Mouse (Mus musculus): ENCODE data around the gene Tnnt3. TPM values are rescaled to one million over a fixed set of nuclear protein-coding genes. Genes with fewer than 3 reads are reported as not detected.

Gene Tnnt3
- polyA plus RNA-seq, 1 experiment: 48.3 TPM

DNA sequence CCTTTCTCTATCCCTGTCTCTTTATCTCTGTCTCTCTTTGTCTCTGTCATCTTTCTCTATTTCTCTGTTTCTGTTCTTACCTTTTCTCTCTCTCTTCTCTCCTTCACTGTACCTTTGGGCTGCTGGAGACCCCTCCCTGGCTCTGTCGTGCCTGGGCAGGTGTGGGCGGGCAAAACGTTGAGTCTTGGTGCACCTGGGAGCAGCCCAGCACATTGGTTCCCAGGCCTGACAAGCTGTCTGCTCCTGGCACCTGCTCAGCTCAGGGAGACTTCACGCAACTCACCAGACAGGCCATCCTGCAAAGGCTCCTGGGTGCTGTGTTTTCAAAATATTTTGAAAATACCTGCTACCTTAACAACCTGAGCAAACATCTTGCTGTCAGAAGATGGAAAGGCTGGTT is 4.6 kb downstream of the Tnnt3 start:
- H3K36me3 ChIP-seq (ENCODE audit: control insufficient read depth, insufficient read depth, low read length): no peaks in the 10 kb centered on the region
- WGBS: 69% methylated on average over 4 of the region's 4 CpGs
- H3K27me3 ChIP-seq (replicated peaks; ENCODE audit: control insufficient read depth, insufficient read depth, low read length): no peaks in the 10 kb centered on the region
- DNase-seq: no peak
- no peak overlapping the region for H3K4me3 ChIP-seq (ENCODE audit: insufficient read depth, low read depth, low read length)
- TF ChIP-seq POLR2A (IDR thresholded peaks at IDR 0.05; ENCODE audit: low read depth, low read length): no peak
- H3K4me1 ChIP-seq (ENCODE audit: control insufficient read depth, insufficient read depth, low read length): no peaks in the 10 kb centered on the region
- H3K27ac ChIP-seq (ENCODE audit: insufficient read depth, low read depth, low read length): no peak overlapping the region

DNA sequence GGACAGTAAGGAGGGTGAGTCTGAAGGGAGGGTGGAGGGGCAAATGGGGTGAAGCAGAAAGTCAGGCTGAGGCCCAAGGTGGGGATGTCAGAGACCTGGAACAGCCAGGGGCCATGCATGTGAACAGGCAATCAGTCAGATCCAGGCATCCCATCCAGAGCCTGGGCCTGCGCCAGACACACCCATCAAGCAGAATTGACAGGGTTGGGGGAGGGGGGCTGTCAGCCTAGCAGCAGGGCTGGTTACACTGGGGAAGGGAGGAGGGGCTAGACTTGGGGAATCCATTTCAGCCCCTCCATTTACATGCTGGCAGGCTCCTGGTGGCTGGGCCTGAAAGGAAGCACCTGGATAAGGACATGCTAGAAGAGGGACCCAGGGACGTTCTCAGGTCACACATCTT is 7.3 kb downstream of the Tnnt3 start:
- H3K4me3 ChIP-seq (ENCODE audit: insufficient read depth, low read depth, low read length): no peak overlapping the region
- WGBS: 75% methylated on average over 2 of the region's 2 CpGs
- no peak overlapping the region for H3K27ac ChIP-seq (ENCODE audit: insufficient read depth, low read depth, low read length)
- DNase-seq: no peak
- no peaks in the 10 kb centered on the region for H3K4me1 ChIP-seq (ENCODE audit: control insufficient read depth, insufficient read depth, low read length)
- TF ChIP-seq CTCF (conservative IDR thresholded peaks at IDR 0.05; ENCODE audit: insufficient read depth, insufficient read length, low read depth, low read length) (no peak), POLR2A (IDR thresholded peaks at IDR 0.05; ENCODE audit: low read depth, low read length) (no peak)
- H3K36me3 ChIP-seq (ENCODE audit: control insufficient read depth, insufficient read depth, low read length): no peaks in the 10 kb centered on the region
- no peaks in the 10 kb centered on the region for H3K27me3 ChIP-seq (replicated peaks; ENCODE audit: control insufficient read depth, insufficient read depth, low read length)

- Histone ChIP-seq H3K27me3 (replicated peaks; ENCODE audit: control insufficient read depth, insufficient read depth, low read length) (no peaks in the 10 kb centered on the region), H3K4me3 (ENCODE audit: insufficient read depth, low read depth, low read length) (no peak overlapping the region), H3K27ac (ENCODE audit: insufficient read depth, low read depth, low read length) (no peak overlapping the region), H3K36me3 (ENCODE audit: control insufficient read depth, insufficient read depth, low read length) (no peaks in the 10 kb centered on the region), H3K4me1 (ENCODE audit: control insufficient read depth, insufficient read depth, low read length) (no peaks in the 10 kb centered on the region)
- DNase-seq: no peak
- WGBS: 58% methylated on average over 4 of the region's 4 CpGs
- no peak for TF ChIP-seq CTCF (conservative IDR thresholded peaks at IDR 0.05; ENCODE audit: insufficient read depth, insufficient read length, low read depth, low read length)
Observed at GRCm38 (mm10) chr7:142506501-142506900, 7.9 kb downstream of the Tnnt3 start.

DNA sequence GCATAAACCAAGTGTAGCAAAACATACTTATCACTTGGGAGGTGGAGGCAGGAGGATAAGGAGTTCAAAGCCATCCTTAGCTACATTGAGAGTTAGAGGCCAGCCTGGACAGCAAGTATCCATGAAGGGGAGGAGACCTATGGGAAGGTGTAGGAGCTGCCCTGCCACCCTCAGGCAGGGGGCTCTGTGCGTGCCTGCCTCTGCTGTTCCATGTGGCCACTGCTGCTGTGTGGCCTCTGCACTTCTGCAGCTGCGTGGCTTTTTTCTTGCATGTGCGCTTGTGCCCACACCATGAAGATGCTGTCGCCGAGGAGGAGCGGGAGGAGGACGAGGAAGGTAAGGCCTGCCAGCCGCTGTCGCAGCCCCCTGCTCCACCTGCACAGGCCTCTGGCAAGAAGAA is 8.8 kb downstream of the Tnnt3 start:
- H3K27ac ChIP-seq (ENCODE audit: insufficient read depth, low read depth, low read length): no peak overlapping the region
- DNase-seq: no peak
- H3K27me3 ChIP-seq (replicated peaks; ENCODE audit: control insufficient read depth, insufficient read depth, low read length): no peaks in the 10 kb centered on the region
- 91% methylated on average over 9 of the region's 9 CpGs for WGBS
- TF ChIP-seq CTCF (conservative IDR thresholded peaks at IDR 0.05; ENCODE audit: insufficient read depth, insufficient read length, low read depth, low read length) (no peak), POLR2A (IDR thresholded peaks at IDR 0.05; ENCODE audit: low read depth, low read length) (no peak)
- no peaks in the 10 kb centered on the region for H3K4me1 ChIP-seq (ENCODE audit: control insufficient read depth, insufficient read depth, low read length)
- H3K36me3 ChIP-seq (ENCODE audit: control insufficient read depth, insufficient read depth, low read length): no peaks in the 10 kb centered on the region
- H3K4me3 ChIP-seq (ENCODE audit: insufficient read depth, low read depth, low read length): no peak overlapping the region

DNA sequence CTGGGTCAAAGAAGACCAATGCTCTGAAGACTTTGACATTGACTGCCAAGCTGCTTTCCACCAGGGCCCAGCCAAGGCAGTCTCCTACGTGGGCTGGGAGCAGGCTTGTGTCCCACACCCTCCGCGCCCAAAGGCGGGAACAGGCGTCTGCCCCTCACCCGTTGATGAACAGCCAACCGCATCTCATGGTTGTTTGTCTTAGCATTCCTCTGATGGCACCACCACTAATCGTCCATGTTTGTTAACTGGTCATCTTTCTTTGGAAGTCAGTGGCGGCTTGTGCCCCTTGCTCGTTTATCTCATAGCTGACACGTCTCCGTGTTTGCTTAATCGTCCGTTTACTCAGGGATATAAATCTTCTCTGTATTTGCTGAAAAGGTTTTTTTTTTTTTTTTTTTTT is 10.9 kb downstream of the Tnnt3 start:
- Histone ChIP-seq H3K4me3 (ENCODE audit: insufficient read depth, low read depth, low read length) (no peak overlapping the region), H3K36me3 (ENCODE audit: control insufficient read depth, insufficient read depth, low read length) (no peaks in the 10 kb centered on the region), H3K27ac (ENCODE audit: insufficient read depth, low read depth, low read length) (no peak overlapping the region), H3K4me1 (ENCODE audit: control insufficient read depth, insufficient read depth, low read length) (no peaks in the 10 kb centered on the region), H3K27me3 (replicated peaks; ENCODE audit: control insufficient read depth, insufficient read depth, low read length) (no peaks in the 10 kb centered on the region)
- TF ChIP-seq CTCF (conservative IDR thresholded peaks at IDR 0.05; ENCODE audit: insufficient read depth, insufficient read length, low read depth, low read length): no peak
- TF ChIP-seq POLR2A (IDR thresholded peaks at IDR 0.05; ENCODE audit: low read depth, low read length): no peak
- WGBS: 44% methylated on average over 14 of the region's 14 CpGs
- DNase-seq: no peak

GRCm38 (mm10) chr7:142510021-142510777 is 11.6 kb downstream of the Tnnt3 start:
- no peak for DNase-seq
- no peaks in the 10 kb centered on the region for H3K4me1 ChIP-seq (ENCODE audit: control insufficient read depth, insufficient read depth, low read length)

DNA sequence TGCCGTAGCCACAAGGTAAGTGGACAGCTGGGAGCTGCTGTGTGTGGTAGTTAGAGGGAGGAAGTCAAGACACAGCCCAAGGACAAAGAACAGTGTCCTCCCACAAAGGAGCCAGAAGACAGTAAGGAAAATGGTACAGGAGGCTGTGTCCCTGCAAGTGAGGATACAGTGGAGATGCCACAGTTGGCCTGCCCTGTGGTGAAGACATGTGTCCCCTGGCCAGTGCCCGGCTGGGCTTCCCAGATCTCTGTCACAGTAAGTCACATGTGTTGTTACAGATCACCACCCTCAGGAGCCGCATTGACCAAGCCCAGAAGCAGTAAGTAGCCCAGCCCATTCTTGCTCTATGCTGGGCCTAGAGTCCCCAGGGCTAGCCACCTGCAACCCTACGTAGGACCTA is 15.4 kb downstream of the Tnnt3 start:
- Histone ChIP-seq H3K27me3 (replicated peaks; ENCODE audit: control insufficient read depth, insufficient read depth, low read length) (no peaks in the 10 kb centered on the region), H3K27ac (ENCODE audit: insufficient read depth, low read depth, low read length) (no peak overlapping the region), H3K4me1 (ENCODE audit: control insufficient read depth, insufficient read depth, low read length) (no peaks in the 10 kb centered on the region), H3K36me3 (ENCODE audit: control insufficient read depth, insufficient read depth, low read length) (no peaks in the 10 kb centered on the region), H3K4me3 (ENCODE audit: insufficient read depth, low read depth, low read length) (no peak overlapping the region)
- TF ChIP-seq CTCF (conservative IDR thresholded peaks at IDR 0.05; ENCODE audit: insufficient read depth, insufficient read length, low read depth, low read length) (no peak), POLR2A (IDR thresholded peaks at IDR 0.05; ENCODE audit: low read depth, low read length) (no peak)
- no peak for DNase-seq
- WGBS: 91% methylated on average over 4 of the region's 4 CpGs

More at GRCm38 (mm10) chr7:142510021-142510777, 11.6 kb downstream of the Tnnt3 start:
- no peak for TF ChIP-seq POLR2A (IDR thresholded peaks at IDR 0.05; ENCODE audit: low read depth, low read length)
- TF ChIP-seq CTCF (conservative IDR thresholded peaks at IDR 0.05; ENCODE audit: insufficient read depth, insufficient read length, low read depth, low read length): no peak
- WGBS: 45% methylated on average over 12 of the region's 12 CpGs
- Histone ChIP-seq H3K27ac (ENCODE audit: insufficient read depth, low read depth, low read length) (no peak overlapping the region), H3K27me3 (replicated peaks; ENCODE audit: control insufficient read depth, insufficient read depth, low read length) (no peaks in the 10 kb centered on the region), H3K36me3 (ENCODE audit: control insufficient read depth, insufficient read depth, low read length) (no peaks in the 10 kb centered on the region), H3K4me3 (ENCODE audit: insufficient read depth, low read depth, low read length) (no peak overlapping the region)

Measured in kidney, adult 2 months (tissue).